Mouse (Mus musculus) stomach, embryonic 16.5 days (tissue): ENCODE data around the gene Lrch3. TPM values are rescaled to one million over a fixed set of nuclear protein-coding genes. Genes with fewer than 3 reads are reported as not detected.

ENCODE experiments used
- ATAC-seq: fragments of 200-750 bp; cut with Nextera tagmentation; 2 replicates; pipeline ENCODE4 v1.8.0; 2017; ENCODE audit warnings: moderate number of reproducible peaks, moderate TSS enrichment; ENCODE audit not compliant: insufficient read depth, low FRiP score
- H3K27ac ChIP-seq: fragments of 300-500 bp; sonication (generic); 2 replicates; pipeline ENCODE4 v1.5.1; 2014; ENCODE audit warnings: low read length
- H3K27me3 ChIP-seq: fragments of 300-500 bp; sonication (generic); 2 replicates; pipeline ENCODE4 v1.6.1; 2014; ENCODE audit warnings: low read length, control low read depth, mixed read lengths; ENCODE audit not compliant: control insufficient read depth, insufficient read depth
- H3K36me3 ChIP-seq: fragments of 300-500 bp; sonication (generic); 2 replicates; pipeline ENCODE4 v1.6.1; 2014; ENCODE audit warnings: low read length; ENCODE audit not compliant: control insufficient read depth, insufficient read depth
- H3K4me1 ChIP-seq: fragments of 300-500 bp; sonication (generic); 2 replicates; pipeline ENCODE4 v1.6.1; 2014; ENCODE audit warnings: low read length, control low read depth, mixed read lengths; ENCODE audit not compliant: control insufficient read depth, insufficient read depth
- H3K4me2 ChIP-seq: fragments of 300-500 bp; sonication (generic); 2 replicates; pipeline ENCODE4 v1.6.1; 2014; ENCODE audit warnings: low read depth, low read length, mixed read lengths
- H3K4me3 ChIP-seq: fragments of 300-500 bp; sonication (generic); replicated peaks from 2 replicates; pipeline ENCODE4 v1.5.1; 2014; ENCODE audit warnings: mild to moderate bottlenecking, low read length
- H3K9ac ChIP-seq: fragments of 300-500 bp; sonication (generic); 2 replicates; pipeline ENCODE4 v1.6.1; 2014; ENCODE audit warnings: low read length
- H3K9me3 ChIP-seq: fragments of 300-500 bp; sonication (generic); replicated peaks from 2 replicates; pipeline ENCODE4 v1.6.1; 2016; ENCODE audit warnings: low read length, control low read depth; ENCODE audit not compliant: control insufficient read depth
- WGBS: fragments of 180-500 bp; shearing (Covaris S2); extraction: QIAGEN DNeasy Blood & Tissue Kit; methylation state at CpG from one replicate; pipeline ENCODE4 v1.1.7; 2014; 5-methylcytosine and 5-hydroxymethylcytosine counted together
- polyA plus RNA-seq: library from polyadenylated mRNA; unstranded; fragments of >200 nt; fragmentation: Nextera tagmentation; extraction: Ambion mirVana; gene quantifications from 2 replicates; pipeline ENCODE4 v1.2.1, GENCODE M21; 2015

The Lrch3 gene
- polyA plus RNA-seq, 1 experiment from 2014 or later, result 15.5 TPM

- Histone ChIP-seq H3K4me1 (peaks cover 6% of the 10 kb centered on the region; the same call in 1 of the 2 replicates), H3K4me2 (no peak overlapping the region), H3K9me3 (no peaks in the 10 kb centered on the region), H3K36me3 (no peaks in the 10 kb centered on the region; the same call in 1 of the 2 replicates), H3K27me3 (no peaks in the 10 kb centered on the region), H3K9ac (peak overlapping the region; percentile 7; the same call in 1 of the 2 replicates), H3K4me3 (no peak overlapping the region), H3K27ac (no peak overlapping the region)
- 56% methylated on average over 21 of the region's 21 CpGs for WGBS
- no peak for ATAC-seq
These were observed 105.3 kb downstream of the Lrch3 start for GRCm38 (mm10) chr16:33019117-33019770.

DNA sequence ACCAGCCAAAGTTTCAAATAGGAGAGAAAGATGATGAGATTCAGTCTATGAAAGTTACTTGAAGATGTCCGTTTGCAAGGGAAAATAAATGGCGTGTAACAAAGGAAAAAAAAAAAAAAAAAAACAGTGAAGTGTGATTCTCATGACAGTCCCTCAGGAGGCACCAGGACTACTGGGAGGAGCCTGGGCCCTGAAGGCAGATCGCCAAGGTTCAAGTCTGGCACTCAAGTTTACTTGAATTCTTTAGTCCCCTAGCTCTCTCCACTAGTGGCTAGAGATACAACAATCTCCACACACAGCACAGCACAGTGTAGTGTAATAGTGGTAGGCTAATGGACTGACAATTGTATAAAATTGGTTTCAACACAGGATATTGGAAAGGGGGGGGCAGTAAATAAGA is 107.5 kb downstream of the Lrch3 start:
- H3K4me2 ChIP-seq, result no peak overlapping the region
- H3K36me3 ChIP-seq, result no peaks in the 10 kb centered on the region; the same call in 1 of the 2 replicates
- H3K9me3 ChIP-seq, result no peaks in the 10 kb centered on the region
- no peak for ATAC-seq
- 74% methylated on average over 3 of the region's 3 CpGs for whole genome bisulfite sequencing
- no peaks in the 10 kb centered on the region for H3K27me3 ChIP-seq
- H3K9ac ChIP-seq, result no peak overlapping the region
- no peak overlapping the region for H3K4me3 ChIP-seq
- peaks cover 9% of the 10 kb centered on the region; the same call in 1 of the 2 replicates for H3K4me1 ChIP-seq
- H3K27ac ChIP-seq, result no peak overlapping the region

DNA sequence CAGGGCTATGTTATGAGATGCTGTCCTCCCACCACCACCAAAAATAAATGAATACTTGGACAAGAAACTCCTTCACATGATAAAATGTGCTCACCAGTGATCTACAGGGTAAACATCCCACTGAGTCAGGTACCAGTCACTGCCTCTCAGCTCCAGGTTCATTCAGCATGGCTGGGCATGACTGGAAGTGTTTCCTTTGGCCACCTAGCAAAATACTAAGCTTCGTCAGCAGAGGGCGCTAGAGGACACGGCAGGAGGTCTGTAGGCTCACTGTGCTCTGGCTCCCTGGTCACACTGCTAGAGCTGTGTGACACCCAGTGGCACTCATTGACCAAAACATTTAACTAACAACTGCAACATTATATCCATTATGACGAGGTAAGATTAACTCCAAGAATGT is 109.8 kb downstream of the Lrch3 start:
- peaks cover 3% of the 10 kb centered on the region; the same call in 1 of the 2 replicates for H3K4me1 ChIP-seq
- no peak overlapping the region for H3K4me2 ChIP-seq
- no peak overlapping the region for H3K27ac ChIP-seq
- ATAC-seq, result peak; percentile 77
- whole genome bisulfite sequencing, result 4% methylated on average over 4 of the region's 4 CpGs
- no peaks in the 10 kb centered on the region for H3K36me3 ChIP-seq
- H3K9ac ChIP-seq, result no peak overlapping the region
- no peak overlapping the region for H3K4me3 ChIP-seq
- no peaks in the 10 kb centered on the region for H3K9me3 ChIP-seq
- no peaks in the 10 kb centered on the region for H3K27me3 ChIP-seq

DNA sequence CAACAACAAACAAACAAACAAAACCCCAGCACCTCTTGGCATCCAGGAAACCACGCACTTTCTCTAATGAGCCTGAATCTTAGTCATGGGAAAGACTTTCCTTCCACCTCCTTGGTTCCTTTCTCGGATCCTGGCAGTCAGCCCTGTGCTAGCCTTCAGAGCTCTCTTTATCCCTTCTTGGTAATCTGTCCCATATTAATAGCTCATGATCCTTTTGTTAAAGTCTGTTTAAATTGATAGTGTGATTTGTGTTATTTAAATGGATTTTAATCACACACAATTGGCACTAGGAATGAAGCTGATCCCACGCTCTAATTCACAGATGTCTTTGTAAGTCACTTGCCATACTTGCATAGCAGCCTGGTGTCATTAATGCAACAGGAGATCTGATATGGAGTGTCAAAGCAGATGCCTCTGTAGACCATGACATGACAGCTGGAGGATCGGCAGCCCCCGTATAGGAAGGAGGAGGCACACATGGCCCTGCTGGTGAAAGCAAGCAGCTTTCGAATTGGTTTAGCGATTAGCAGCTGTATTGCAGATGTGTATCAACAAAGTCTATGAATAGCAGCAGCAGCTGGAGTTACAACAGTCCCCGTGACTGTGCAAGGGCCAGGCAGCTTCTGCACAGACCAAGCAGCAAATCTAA is 110.7 kb downstream of the Lrch3 start:
- H3K9ac ChIP-seq, result no peak overlapping the region
- no peak overlapping the region for H3K27ac ChIP-seq
- peak; percentile 56 for ATAC-seq
- 0 out of 2 replicates have a peak, but pooled peaks cover 3% of the 10 kb centered on the region for H3K4me1 ChIP-seq
- no peak overlapping the region for H3K4me2 ChIP-seq
- no peak overlapping the region for H3K4me3 ChIP-seq
- H3K27me3 ChIP-seq, result no peaks in the 10 kb centered on the region
- 49% methylated on average over 8 of the region's 8 CpGs for WGBS
- no peaks in the 10 kb centered on the region for H3K36me3 ChIP-seq
- H3K9me3 ChIP-seq, result no peaks in the 10 kb centered on the region

DNA sequence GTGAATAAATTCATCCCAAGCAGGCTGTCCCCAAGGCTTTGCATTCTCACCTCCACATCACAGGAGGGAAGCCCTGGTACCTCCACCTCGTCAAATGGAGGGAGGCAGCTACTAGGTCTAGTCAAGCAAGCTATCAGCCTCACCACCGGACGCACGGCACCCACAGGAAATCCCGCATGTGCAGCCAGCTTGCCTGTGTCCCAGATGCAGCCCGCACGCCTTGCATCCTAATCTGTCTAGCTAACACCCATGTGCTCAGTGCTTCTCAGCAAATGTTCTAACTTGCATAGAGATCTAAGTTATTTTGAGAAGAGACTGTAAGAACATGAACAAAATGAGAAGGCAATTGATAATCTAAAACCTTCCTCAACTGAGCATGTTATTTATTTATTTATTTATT is 112.5 kb downstream of the Lrch3 start:
- no peak overlapping the region for H3K4me2 ChIP-seq
- H3K36me3 ChIP-seq, result no peaks in the 10 kb centered on the region
- no peak for ATAC-seq
- no peaks in the 10 kb centered on the region for H3K9me3 ChIP-seq
- H3K4me1 ChIP-seq, result 0 out of 2 replicates have a peak, but pooled peaks cover 3% of the 10 kb centered on the region
- H3K4me3 ChIP-seq, result no peak overlapping the region
- H3K27ac ChIP-seq, result no peak overlapping the region
- no peak overlapping the region for H3K9ac ChIP-seq
- WGBS, result 81% methylated on average over 7 of the region's 7 CpGs
- H3K27me3 ChIP-seq, result no peaks in the 10 kb centered on the region

DNA sequence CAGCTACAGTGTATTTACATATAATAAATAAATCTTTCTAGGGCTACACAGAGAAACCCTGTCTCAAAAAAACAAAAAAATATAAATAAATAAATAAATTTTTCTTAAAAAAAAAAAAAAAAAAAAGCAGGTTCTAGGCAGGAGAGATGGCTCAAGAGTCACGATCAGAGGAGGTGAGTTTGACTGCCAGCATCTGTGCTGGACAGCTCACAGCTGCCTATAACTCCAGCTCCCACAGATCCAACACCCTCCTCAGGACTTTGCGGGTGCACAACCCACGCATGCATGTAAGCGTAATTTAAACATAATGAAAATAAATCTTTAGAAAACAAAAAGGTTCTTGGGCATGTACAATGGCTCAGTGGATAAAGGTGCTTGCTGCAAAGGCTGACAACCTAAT is 122.1 kb downstream of the Lrch3 start:
- H3K4me2 ChIP-seq, result no peak overlapping the region
- no peak overlapping the region for H3K27ac ChIP-seq
- no peak overlapping the region for H3K4me3 ChIP-seq
- no peak overlapping the region for H3K9ac ChIP-seq
- no peaks in the 10 kb centered on the region for H3K4me1 ChIP-seq
- no peaks in the 10 kb centered on the region for H3K27me3 ChIP-seq
- 65% methylated on average over 4 of the region's 4 CpGs for WGBS
- H3K36me3 ChIP-seq, result no peaks in the 10 kb centered on the region
- no peaks in the 10 kb centered on the region for H3K9me3 ChIP-seq
- no peak for ATAC-seq

GRCm38 (mm10) chr16:33042682-33043081 is 128.8 kb downstream of the Lrch3 start:
- no peaks in the 10 kb centered on the region for H3K27me3 ChIP-seq
- H3K4me1 ChIP-seq, result no peaks in the 10 kb centered on the region
- no peak overlapping the region for H3K4me3 ChIP-seq
- H3K9me3 ChIP-seq, result no peaks in the 10 kb centered on the region
- no peak overlapping the region for H3K4me2 ChIP-seq
- WGBS, result 77% methylated on average over 1 of the region's 1 CpGs
- H3K27ac ChIP-seq, result no peak overlapping the region
- no peaks in the 10 kb centered on the region for H3K36me3 ChIP-seq
- no peak overlapping the region for H3K9ac ChIP-seq
- no peak for ATAC-seq

- H3K4me2 ChIP-seq, result no peak overlapping the region
- WGBS, result 75% methylated on average over 2 of the region's 2 CpGs
- H3K4me1 ChIP-seq, result no peaks in the 10 kb centered on the region
- H3K9ac ChIP-seq, result no peak overlapping the region
- no peak overlapping the region for H3K27ac ChIP-seq
- H3K27me3 ChIP-seq, result no peaks in the 10 kb centered on the region
- no peak for ATAC-seq
- H3K4me3 ChIP-seq, result no peak overlapping the region
- no peaks in the 10 kb centered on the region for H3K9me3 ChIP-seq
- H3K36me3 ChIP-seq, result no peaks in the 10 kb centered on the region
These were observed 129.4 kb downstream of the Lrch3 start for GRCm38 (mm10) chr16:33043268-33043667.

DNA sequence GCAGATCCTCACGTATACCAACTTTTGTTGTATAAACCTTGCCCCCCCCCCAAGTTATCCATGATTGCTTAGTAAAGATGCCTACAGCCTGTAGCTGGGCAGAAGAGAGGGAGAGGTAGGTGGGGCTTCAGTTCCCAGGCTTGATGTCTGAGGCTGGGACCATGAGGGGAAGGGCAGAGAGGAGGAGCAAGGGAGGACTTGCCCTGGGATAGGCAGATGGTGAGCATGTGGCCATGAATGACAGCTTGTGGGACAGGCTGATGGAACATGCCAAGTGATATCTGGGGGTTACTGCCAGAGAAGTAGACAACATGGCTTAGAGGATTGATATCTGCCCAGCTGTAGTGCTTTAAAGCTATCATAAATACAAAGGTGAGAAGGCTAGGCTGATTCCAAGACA is 134.1 kb downstream of the Lrch3 start:
- Histone ChIP-seq H3K27me3 (no peaks in the 10 kb centered on the region), H3K36me3 (no peaks in the 10 kb centered on the region), H3K4me1 (no peaks in the 10 kb centered on the region), H3K4me2 (no peak overlapping the region), H3K9ac (no peak overlapping the region), H3K27ac (no peak overlapping the region), H3K9me3 (no peaks in the 10 kb centered on the region), H3K4me3 (no peak overlapping the region)
- 91% methylated on average over 1 of the region's 1 CpGs for WGBS
- ATAC-seq, result no peak
